Mouse (Mus musculus) cortical plate, adult 2 months (tissue): ENCODE data around the gene Ttc37. TPM values are rescaled to one million over a fixed set of nuclear protein-coding genes. Genes with fewer than 3 reads are reported as not detected.

Source experiments
- H3K27ac ChIP-seq: fragments of 200-500 bp; 2 replicates; pipeline ENCODE4 v1.5.1; 2012; ENCODE audit warnings: low read length, control low read depth, inconsistent platforms; ENCODE audit not compliant: insufficient read depth
- H3K4me1 ChIP-seq: fragments of 200-500 bp; 2 replicates; pipeline ENCODE4 v1.6.1; 2011; ENCODE audit warnings: low read length; ENCODE audit not compliant: control insufficient read depth, insufficient read depth
- H3K4me3 ChIP-seq: fragments of 200-500 bp; 2 replicates; pipeline ENCODE4 v1.5.1; 2011; ENCODE audit warnings: mild to moderate bottlenecking, low read length, control low read depth; ENCODE audit not compliant: insufficient read depth
- CTCF ChIP-seq: fragments of 200-500 bp; IDR thresholded peaks from 2 replicates; pipeline ENCODE4 v1.5.1; 2011; ENCODE audit warnings: mild to moderate bottlenecking, control low read depth, low read length; ENCODE audit not compliant: insufficient read depth; ENCODE audit errors: extremely low read depth
- POLR2A ChIP-seq: fragments of 200-500 bp; IDR thresholded peaks from 2 replicates; pipeline ENCODE4 v1.6.1; 2011; ENCODE audit warnings: mild to moderate bottlenecking, low read length, control low read depth; ENCODE audit not compliant: insufficient read depth; ENCODE audit errors: extremely low read depth
- polyA plus RNA-seq: library from polyadenylated mRNA; depleted of rRNA; stranded (reverse); fragments of >200 nt; gene quantifications from 2 replicates; pipeline ENCODE4 v1.2.3, GENCODE M21; 2012

The Ttc37 gene
- polyA plus RNA-seq, 1 experiment, result 12.9 TPM

DNA sequence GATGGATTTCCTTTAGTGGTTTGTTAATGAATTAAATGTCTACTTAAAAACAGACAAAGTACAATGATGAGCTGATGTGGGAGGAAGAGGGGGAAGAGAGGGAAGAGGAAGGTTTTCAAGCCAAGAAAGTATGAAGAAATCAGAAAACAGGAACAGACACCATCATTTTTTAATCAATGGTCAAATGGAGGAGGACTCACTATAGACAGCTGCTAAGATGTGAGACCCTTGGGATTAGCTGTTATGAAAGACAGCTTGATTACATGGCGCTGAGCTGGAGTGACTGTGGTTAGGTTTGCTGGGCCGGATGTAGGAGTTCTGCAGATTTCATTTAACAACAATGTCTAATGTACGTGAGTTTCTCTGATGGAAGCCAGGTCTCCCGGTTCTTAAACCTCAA lies 35.0 kb upstream of the Ttc37 start:
- Histone ChIP-seq H3K4me3 (no peak overlapping the region), H3K4me1 (no peaks in the 10 kb centered on the region), H3K27ac (no peak overlapping the region)
- TF ChIP-seq CTCF (no peak), POLR2A (no peak)

GRCm38 (mm10) chr13:76064363-76064945 lies 34.1 kb upstream of the Ttc37 start:
- H3K27ac ChIP-seq, result no peak overlapping the region
- H3K4me3 ChIP-seq, result no peak overlapping the region
- no peaks in the 10 kb centered on the region for H3K4me1 ChIP-seq
- TF ChIP-seq CTCF, result no peak
- no peak for TF ChIP-seq POLR2A

DNA sequence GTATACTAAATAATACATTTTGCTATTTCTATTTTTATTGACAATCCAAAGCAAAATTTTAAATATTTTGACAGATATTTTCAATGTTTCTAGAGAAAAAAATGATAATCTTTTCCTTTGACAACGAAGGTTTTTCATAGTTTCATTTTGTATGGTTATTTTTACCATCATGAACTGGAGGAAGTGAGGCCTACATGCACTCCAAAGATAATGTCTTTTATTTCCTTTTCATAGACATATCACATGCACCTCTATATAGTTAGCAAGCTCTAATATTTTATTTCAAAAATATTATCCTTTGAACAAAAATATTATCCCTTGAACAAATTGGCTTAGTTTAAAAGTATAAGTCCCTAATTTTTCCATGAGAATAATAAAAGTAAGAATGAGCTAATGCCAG lies 24.2 kb upstream of the Ttc37 start:
- H3K4me3 ChIP-seq, result no peak overlapping the region
- H3K4me1 ChIP-seq, result no peaks in the 10 kb centered on the region
- no peak overlapping the region for H3K27ac ChIP-seq
- no peak for TF ChIP-seq CTCF
- no peak for TF ChIP-seq POLR2A

DNA sequence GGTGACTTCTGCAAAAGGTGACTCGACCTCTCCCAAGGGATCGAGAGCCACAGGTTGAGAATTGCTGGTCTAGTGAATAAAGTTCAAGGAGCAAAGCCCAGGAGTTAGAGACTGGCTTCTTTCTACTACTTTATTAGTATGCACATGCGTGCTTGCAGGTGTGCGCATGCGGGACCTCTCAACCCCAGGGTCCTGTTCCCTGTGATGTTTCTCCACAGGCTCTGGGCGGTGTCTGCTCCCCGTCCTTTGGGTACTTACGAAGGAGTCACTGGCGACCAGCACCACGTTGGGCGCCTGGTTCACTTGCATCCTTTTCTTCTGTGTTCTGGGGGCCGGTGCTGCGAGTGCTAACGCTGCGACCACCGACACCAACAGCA lies 430 bp upstream of the Ttc37 start:
- H3K4me3 ChIP-seq, result peak overlapping the region; percentile 53
- no peak for TF ChIP-seq CTCF
- no peaks in the 10 kb centered on the region for H3K4me1 ChIP-seq
- 0 out of 2 replicates have a peak overlapping the region, but pooled peaks have one; percentile 8 for H3K27ac ChIP-seq

- no peak for TF ChIP-seq CTCF
- no peak for TF ChIP-seq POLR2A
- H3K4me1 ChIP-seq, result no peaks in the 10 kb centered on the region
- H3K4me3 ChIP-seq, result no peak overlapping the region
- no peak overlapping the region for H3K27ac ChIP-seq
These were observed 3.5 kb downstream of the Ttc37 start for GRCm38 (mm10) chr13:76101989-76102388.

DNA sequence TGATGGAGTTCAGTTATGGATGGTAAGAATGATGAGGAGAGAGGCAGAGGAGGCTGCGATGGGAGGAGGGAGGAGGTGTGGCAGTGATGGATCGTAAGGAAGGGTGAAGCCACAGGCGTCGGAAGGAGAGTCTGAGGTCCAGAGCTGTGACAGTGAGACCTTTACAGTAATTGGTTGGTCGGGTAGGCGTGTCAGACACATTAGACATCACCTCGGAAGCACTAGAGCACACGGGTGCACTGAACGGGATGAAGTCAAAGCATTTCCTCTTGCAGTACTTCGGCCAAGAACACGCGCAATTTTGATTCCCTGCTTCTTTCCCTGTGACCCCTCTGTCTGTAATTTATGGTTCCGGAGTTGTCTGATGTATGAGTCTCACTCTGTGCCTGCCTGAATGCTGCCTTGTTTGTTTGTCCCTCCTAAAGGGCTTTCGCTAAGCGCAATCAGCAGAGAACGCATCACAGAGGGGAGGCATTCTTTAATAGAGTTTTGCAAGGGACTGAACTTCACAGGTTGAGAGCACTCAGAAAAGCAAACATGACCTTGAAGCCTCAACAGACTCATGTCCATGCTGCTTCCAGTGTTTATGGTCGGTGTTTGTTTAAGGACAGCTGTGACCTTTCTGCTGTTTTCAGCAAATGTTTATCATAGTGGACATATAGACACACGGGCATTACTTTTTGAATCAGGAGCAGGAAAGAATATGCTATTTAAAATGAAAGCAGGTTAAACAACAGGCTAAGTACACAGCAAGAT lies 10.7 kb downstream of the Ttc37 start:
- Histone ChIP-seq H3K4me1 (no peaks in the 10 kb centered on the region), H3K27ac (no peak overlapping the region), H3K4me3 (no peak overlapping the region)
- TF ChIP-seq POLR2A (no peak), CTCF (no peak)

GRCm38 (mm10) chr13:76128799-76129198 lies 30.3 kb downstream of the Ttc37 start:
- no peak overlapping the region for H3K4me3 ChIP-seq
- TF ChIP-seq CTCF (no peak), POLR2A (no peak)
- H3K27ac ChIP-seq, result no peak overlapping the region
- no peaks in the 10 kb centered on the region for H3K4me1 ChIP-seq

- H3K27ac ChIP-seq, result no peak overlapping the region
- TF ChIP-seq POLR2A, result no peak
- no peak for TF ChIP-seq CTCF
- no peaks in the 10 kb centered on the region for H3K4me1 ChIP-seq
- no peak overlapping the region for H3K4me3 ChIP-seq
These were observed 33.9 kb downstream of the Ttc37 start for GRCm38 (mm10) chr13:76132415-76132814.

GRCm38 (mm10) chr13:76138862-76139261 lies 40.3 kb downstream of the Ttc37 start:
- Histone ChIP-seq H3K4me3 (no peak overlapping the region), H3K27ac (no peak overlapping the region), H3K4me1 (no peaks in the 10 kb centered on the region)
- TF ChIP-seq POLR2A (no peak), CTCF (no peak)

GRCm38 (mm10) chr13:76141117-76141808 lies 42.7 kb downstream of the Ttc37 start:
- TF ChIP-seq POLR2A (no peak), CTCF (no peak)

More at GRCm38 (mm10) chr13:76141117-76141808, 42.7 kb downstream of the Ttc37 start:
- H3K4me3 ChIP-seq, result no peak overlapping the region
- H3K27ac ChIP-seq, result no peak overlapping the region
- no peaks in the 10 kb centered on the region for H3K4me1 ChIP-seq
